Mouse (Mus musculus) MEL (cell line): Measurements from ENCODE around the gene Stim1. TPM values are rescaled to one million over a fixed set of nuclear protein-coding genes. Genes with fewer than 3 reads are reported as not detected.

Source experiments
- DNase-seq: peaks from one replicate; pipeline ENCODE4 v3.0.0; 2011; ENCODE audit warnings: low read depth, low spot score
- H3K27ac ChIP-seq: 2 replicates; pipeline ENCODE4 v1.5.1; 2012; ENCODE audit warnings: low read depth, mild to moderate bottlenecking, control low read depth, low read length, moderate library complexity; ENCODE audit not compliant: control insufficient read depth
- H3K27me3 ChIP-seq, 2 experiments: fragments of 150-350 bp in 1 of 2; sonication (generic) in 1 of 2; 2 replicates each; pipeline ENCODE4 v1.6.1; 2012; ENCODE audit warnings: low read length in 2 of 2, mild to moderate bottlenecking in 2 of 2, improper control_type of control experiment in 1 of 2, moderate library complexity in 1 of 2; ENCODE audit not compliant: insufficient read depth in 2 of 2, control insufficient read depth in 1 of 2
- H3K36me3 ChIP-seq, 2 experiments: 2 replicates each; pipeline ENCODE4 v1.6.1; 2012 to 2014; ENCODE audit warnings: low read length in 2 of 2, improper control_type of control experiment in 1 of 2, inconsistent platforms in 1 of 2, mild to moderate bottlenecking in 1 of 2; ENCODE audit not compliant: insufficient read depth in 2 of 2, control insufficient read depth in 1 of 2
- H3K4me1 ChIP-seq, 2 experiments: fragments of 150-350 bp in 1 of 2; sonication (generic) in 1 of 2; 2 replicates each; pipeline ENCODE4 v1.6.1; 2012; ENCODE audit warnings: low read length in 2 of 2, improper control_type of control experiment in 1 of 2, mild to moderate bottlenecking in 1 of 2; ENCODE audit not compliant: insufficient read depth in 2 of 2, control insufficient read depth in 1 of 2
- H3K4me3 ChIP-seq, 2 experiments: fragments of 150-350 bp in 1 of 2; sonication (generic) in 1 of 2; 2 replicates each; pipeline ENCODE4 v1.5.1; 2012; ENCODE audit warnings: low read depth in 2 of 2, low read length in 2 of 2, mild to moderate bottlenecking in 2 of 2, moderate library complexity in 2 of 2, control low read depth in 1 of 2, improper control_type of control experiment in 1 of 2; ENCODE audit not compliant: control insufficient read depth in 1 of 2, insufficient read depth in 1 of 2
- H3K79me2 ChIP-seq: 2 replicates; pipeline ENCODE4 v1.6.1; 2012; ENCODE audit warnings: mild to moderate bottlenecking, low read length, moderate library complexity; ENCODE audit not compliant: control insufficient read depth, poor library complexity, insufficient read depth
- H3K9ac ChIP-seq: 2 replicates; pipeline ENCODE4 v1.6.1; 2012; ENCODE audit warnings: low read depth, mild to moderate bottlenecking, control low read depth, low read length, moderate library complexity; ENCODE audit not compliant: control insufficient read depth, poor library complexity, severe bottlenecking
- H3K9me3 ChIP-seq: fragments of 150-350 bp; sonication (generic); replicated peaks from 2 replicates; pipeline ENCODE4 v1.6.1; 2012; ENCODE audit warnings: mild to moderate bottlenecking, low read length, improper control_type of control experiment, moderate library complexity; ENCODE audit not compliant: insufficient read depth
- BHLHE40 ChIP-seq: IDR thresholded peaks from 2 replicates; pipeline ENCODE4 v1.6.1; 2012; ENCODE audit warnings: low read depth, mild to moderate bottlenecking, inconsistent platforms, low read length, improper control_type of control experiment, borderline replicate concordance
- CTCF ChIP-seq, 3 experiments: IDR thresholded peaks in 2 of 3; conservative IDR thresholded peaks in 1 of 3; 2 replicates each; pipeline ENCODE4 v1.5.1; 2011 to 2012; ENCODE audit warnings: low read length in 3 of 3, low read depth in 2 of 3, mild to moderate bottlenecking in 2 of 3, improper control_type of control experiment in 1 of 3, inconsistent platforms in 1 of 3, mixed read lengths in 1 of 3, moderate library complexity in 1 of 3; ENCODE audit not compliant: control insufficient read depth in 1 of 3, insufficient read depth in 1 of 3, poor library complexity in 1 of 3, severe bottlenecking in 1 of 3
- ETS1 ChIP-seq: IDR thresholded peaks from 2 replicates; pipeline ENCODE4 v1.6.1; 2012; ENCODE audit warnings: low read depth, mild to moderate bottlenecking, inconsistent platforms, low read length, improper control_type of control experiment, moderate library complexity
- GATA1 ChIP-seq: IDR thresholded peaks from 2 replicates; pipeline ENCODE4 v1.6.1; 2011; ENCODE audit warnings: low read depth, low read length, improper control_type of control experiment
- HCFC1 ChIP-seq: IDR thresholded peaks from 2 replicates; pipeline ENCODE4 v1.6.1; 2012; ENCODE audit warnings: low read depth, mild to moderate bottlenecking, inconsistent platforms, low read length, improper control_type of control experiment, moderate library complexity
- JUND ChIP-seq: IDR thresholded peaks from 2 replicates; pipeline ENCODE4 v1.6.1; 2011; ENCODE audit warnings: low read depth, mild to moderate bottlenecking, improper control_type of control experiment, low read length
- KAT2A ChIP-seq: conservative IDR thresholded peaks from 2 replicates; pipeline ENCODE4 v1.6.1; 2012; ENCODE audit warnings: low read depth, low read length, improper control_type of control experiment, inconsistent platforms
- MAFK ChIP-seq: IDR thresholded peaks from 2 replicates; pipeline ENCODE4 v1.6.1; 2011; ENCODE audit warnings: low read depth, mild to moderate bottlenecking, low read length, improper control_type of control experiment, borderline replicate concordance
- MAX ChIP-seq: IDR thresholded peaks from 2 replicates; pipeline ENCODE4 v1.6.1; 2011; ENCODE audit warnings: low read length, improper control_type of control experiment
- MAZ ChIP-seq: IDR thresholded peaks from 2 replicates; pipeline ENCODE4 v1.6.1; 2012; ENCODE audit warnings: low read depth, mild to moderate bottlenecking, inconsistent platforms, low read length, improper control_type of control experiment
- MEF2A ChIP-seq: IDR thresholded peaks from 2 replicates; pipeline ENCODE4 v1.6.1; 2014; ENCODE audit warnings: low read depth, mild to moderate bottlenecking, inconsistent platforms, low read length, improper control_type of control experiment; ENCODE audit not compliant: poor library complexity, insufficient replicate concordance, severe bottlenecking; ENCODE audit errors: extremely low read depth
- MXI1 ChIP-seq: IDR thresholded peaks from 2 replicates; pipeline ENCODE4 v1.6.1; 2011; ENCODE audit warnings: mild to moderate bottlenecking, low read depth, low read length, improper control_type of control experiment
- MYC ChIP-seq: IDR thresholded peaks from 2 replicates; pipeline ENCODE4 v1.6.1; 2011; ENCODE audit warnings: low read depth, mild to moderate bottlenecking, low read length, improper control_type of control experiment, moderate library complexity
- POLR2AphosphoS5 ChIP-seq: IDR thresholded peaks from 2 replicates; pipeline ENCODE4 v1.6.1; 2012; ENCODE audit warnings: low read depth, borderline replicate concordance, mild to moderate bottlenecking, inconsistent platforms, low read length, moderate library complexity, mixed read lengths
- RAD21 ChIP-seq: IDR thresholded peaks from 2 replicates; pipeline ENCODE4 v1.6.1; 2011; ENCODE audit warnings: mild to moderate bottlenecking, low read depth, low read length, improper control_type of control experiment
- RCOR1 ChIP-seq: IDR thresholded peaks from 2 replicates; pipeline ENCODE4 v1.6.1; 2012; ENCODE audit warnings: low read depth, mild to moderate bottlenecking, inconsistent platforms, low read length, improper control_type of control experiment
- TAL1 ChIP-seq: IDR thresholded peaks from 2 replicates; pipeline ENCODE4 v1.6.1; 2012; ENCODE audit warnings: mild to moderate bottlenecking, inconsistent platforms, low read length, moderate library complexity, mixed read lengths
- TCF12 ChIP-seq: IDR thresholded peaks from 2 replicates; pipeline ENCODE4 v1.6.1; 2014; ENCODE audit warnings: low read depth, mild to moderate bottlenecking, inconsistent platforms, low read length, improper control_type of control experiment, moderate library complexity
- USF1 ChIP-seq: IDR thresholded peaks from 2 replicates; pipeline ENCODE4 v1.6.1; 2014; ENCODE audit warnings: low read depth, mild to moderate bottlenecking, inconsistent platforms, low read length, improper control_type of control experiment, moderate library complexity
- USF2 ChIP-seq, 2 experiments: IDR thresholded peaks; 2 replicates each; pipeline ENCODE4 v1.6.1; 2011 to 2012; ENCODE audit warnings: improper control_type of control experiment in 2 of 2, low read length in 2 of 2, borderline replicate concordance in 1 of 2, inconsistent platforms in 1 of 2, low read depth in 1 of 2, mild to moderate bottlenecking in 1 of 2; ENCODE audit not compliant: insufficient read depth in 1 of 2
- ZNF384 ChIP-seq: IDR thresholded peaks from 2 replicates; pipeline ENCODE4 v1.6.1; 2012; ENCODE audit warnings: low read depth, mild to moderate bottlenecking, inconsistent platforms, low read length, improper control_type of control experiment
- polyA plus RNA-seq, 2 experiments: library from polyadenylated mRNA; stranded (reverse) in 1 of 2; unstranded in 1 of 2; fragments of >175 nt in 1 of 2; fragments of >200 nt in 1 of 2; gene quantifications; 2 replicates each; pipeline versions ENCODE4 v1.2.1 to v1.2.4; 2012; ENCODE audit warnings: low replicate concordance in 2 of 2, low read depth in 1 of 2; ENCODE audit not compliant: insufficient read length in 2 of 2, insufficient read depth in 1 of 2, missing spikeins in 1 of 2
- total RNA-seq: library from RNA; depleted of rRNA; stranded (reverse); fragments of 300-350 nt; gene quantifications from 2 replicates; pipeline ENCODE4 v1.2.3, GENCODE M21; 2012

Stim1 gene
- total and polyA plus RNA-seq, 3 experiments, result 26.1 to 65.0 TPM; not detected in 1

DNA sequence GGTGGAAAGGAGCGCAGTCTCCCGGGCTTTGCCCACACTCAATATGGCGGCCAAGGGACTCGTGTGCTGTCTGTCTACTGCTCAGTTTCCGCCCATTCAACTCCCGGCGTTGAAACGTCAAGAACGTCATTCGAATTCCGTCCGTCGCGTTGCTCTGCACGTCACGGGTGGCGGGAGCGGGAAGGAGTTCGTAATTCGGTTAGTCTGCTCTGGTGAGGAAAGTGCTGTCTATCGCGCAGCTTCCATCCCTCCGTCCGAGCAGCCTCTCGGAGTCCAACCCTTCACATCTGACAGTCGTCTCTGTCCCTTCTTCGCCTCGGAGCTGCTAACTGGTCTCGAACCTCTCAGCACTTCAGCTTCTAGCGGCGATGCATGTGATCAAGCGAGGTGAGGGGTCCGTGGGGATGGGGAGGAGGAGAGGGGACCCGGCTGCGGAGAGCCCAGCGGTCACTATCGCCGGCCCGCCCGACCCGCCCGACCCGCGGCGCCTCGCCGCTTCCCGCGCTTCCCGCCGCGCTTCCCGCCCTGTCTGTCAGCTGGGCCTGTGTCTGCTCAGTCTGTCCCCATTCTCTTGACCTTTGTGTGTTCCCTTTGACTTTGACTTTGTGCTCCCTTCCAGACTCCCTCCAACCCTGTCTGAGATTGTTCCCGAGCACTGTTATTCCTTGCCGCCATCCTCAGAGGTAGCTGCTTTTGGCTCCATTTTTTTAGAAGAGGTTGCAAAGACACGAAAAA, 174.2 kb downstream of the Stim1 start, which contains the start of gene Rrm1 (continued):
- no peak for TF ChIP-seq USF1
- peak; percentile 89; the same call in 1 of the 2 replicates for TF ChIP-seq POLR2AphosphoS5
- TF ChIP-seq MAX, result no peak; the same call in 1 of the 2 replicates
- no peak for TF ChIP-seq BHLHE40
- no peak for TF ChIP-seq TAL1
- TF ChIP-seq RCOR1, result no peak
- peak; percentile 94 for TF ChIP-seq MYC
- TF ChIP-seq KAT2A, result peak; percentile 94
- peak; percentile 58; the same call in 1 of the 2 replicates for TF ChIP-seq ETS1
- no peak for TF ChIP-seq CTCF (IDR thresholded peaks at IDR 0.05 in 2 of 3, conservative IDR thresholded peaks at IDR 0.05 in 1 of 3; ENCODE audit: control insufficient read depth in 1 of 3, insufficient read depth in 1 of 3, low read depth in 2 of 3, low read length in 3 of 3, poor library complexity in 1 of 3, severe bottlenecking in 1 of 3)
- no peak for TF ChIP-seq JUND
- no peak for TF ChIP-seq MEF2A
- no peak for TF ChIP-seq USF2 (IDR thresholded peaks at IDR 0.05; ENCODE audit: borderline replicate concordance in 1 of 2, insufficient read depth in 1 of 2, low read depth in 1 of 2, low read length in 2 of 2)
- TF ChIP-seq MAZ, result no peak
- no peak for TF ChIP-seq TCF12
- no peak for TF ChIP-seq RAD21
- peak; percentile 97 for TF ChIP-seq HCFC1

DNA sequence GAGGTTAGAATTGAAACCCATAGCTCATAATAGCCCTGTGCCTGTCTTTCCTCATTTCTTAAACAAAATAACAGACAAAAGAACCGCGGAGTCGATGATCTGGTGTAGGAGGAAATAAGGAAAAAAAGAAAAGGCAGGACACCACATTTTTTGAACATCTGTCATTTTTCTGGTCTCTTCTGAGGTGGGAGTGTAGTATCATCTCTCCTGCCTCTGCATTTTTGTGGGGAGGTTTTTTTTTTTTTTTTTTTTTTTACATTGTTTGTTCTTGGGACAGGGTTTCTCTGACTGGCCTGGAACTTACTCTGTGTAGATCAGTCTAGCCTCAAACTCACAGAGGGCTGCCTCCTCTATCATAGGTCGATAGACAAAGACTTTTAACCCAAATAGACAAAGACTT, 174.8 kb downstream of the Stim1 start:
- Histone ChIP-seq H3K36me3 (peaks cover 17 to 32% of the 10 kb centered on the region in 2 experiments), H3K79me2 (peaks cover 31% of the 10 kb centered on the region), H3K4me1 (peaks cover 8 to 20% of the 10 kb centered on the region in 2 experiments), H3K9ac (peak overlapping the region; percentile 99), H3K27ac (peak overlapping the region; percentile 98), H3K9me3 (no peaks in the 10 kb centered on the region), H3K27me3 (no peaks in the 10 kb centered on the region), H3K4me3 (peak overlapping the region; percentile 49 to 99)
- no peak for DNase-seq
- TF ChIP-seq MXI1 (peak; percentile 13; the same call in 1 of the 2 replicates), ZNF384 (peak; percentile 73), POLR2AphosphoS5 (no peak), MAFK (no peak), GATA1 (no peak), CTCF (IDR thresholded peaks at IDR 0.05 in 2 of 3, conservative IDR thresholded peaks at IDR 0.05 in 1 of 3; ENCODE audit: control insufficient read depth in 1 of 3, insufficient read depth in 1 of 3, low read depth in 2 of 3, low read length in 3 of 3, poor library complexity in 1 of 3, severe bottlenecking in 1 of 3) (no peak)
